Mouse (Mus musculus) kidney, adult 11 months (tissue): ENCODE results near the gene Smarcd2.

Source experiments
- DNase-seq: peaks from one replicate; pipeline ENCODE4 v3.0.0; 2022

Smarcd2 gene

DNA sequence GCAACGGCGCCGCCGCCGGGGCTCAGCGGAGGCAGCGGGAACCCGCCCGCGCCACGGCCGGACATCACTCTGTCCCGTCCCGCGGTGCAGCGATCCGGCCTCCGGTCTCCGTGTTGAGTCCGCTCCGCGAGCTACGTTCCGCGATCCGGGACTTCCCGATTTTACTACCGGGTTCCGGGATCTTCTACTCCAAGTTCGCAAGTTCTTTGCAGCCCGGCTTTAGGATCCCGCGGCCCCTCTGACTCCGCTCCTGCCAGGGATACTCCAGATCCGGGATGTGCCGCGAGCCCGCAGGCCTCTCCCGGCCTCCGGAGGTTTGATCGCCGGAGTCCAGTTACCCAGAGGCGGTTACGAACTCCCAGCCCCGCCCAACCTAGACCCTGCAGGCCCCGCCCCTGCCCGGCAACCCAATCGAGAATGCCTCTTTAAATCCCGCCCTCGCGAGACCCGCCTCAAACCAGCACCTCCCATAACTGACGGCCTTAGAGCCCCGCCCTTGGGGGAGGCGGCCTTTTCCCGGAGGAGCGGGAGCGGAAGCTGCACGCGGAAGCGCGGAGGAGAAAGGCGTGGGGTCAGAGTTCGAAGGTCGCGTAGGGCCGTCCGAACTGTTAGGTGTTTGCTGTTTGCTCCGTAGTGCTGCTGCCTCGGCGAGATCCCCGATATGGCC is at the start of gene Smarcd2:
TSS of gene Smarcd2 (minus strand) at position 329 of the 667 bp plus-strand sequence.
- peak; percentile 100 for DNase-seq

DNA sequence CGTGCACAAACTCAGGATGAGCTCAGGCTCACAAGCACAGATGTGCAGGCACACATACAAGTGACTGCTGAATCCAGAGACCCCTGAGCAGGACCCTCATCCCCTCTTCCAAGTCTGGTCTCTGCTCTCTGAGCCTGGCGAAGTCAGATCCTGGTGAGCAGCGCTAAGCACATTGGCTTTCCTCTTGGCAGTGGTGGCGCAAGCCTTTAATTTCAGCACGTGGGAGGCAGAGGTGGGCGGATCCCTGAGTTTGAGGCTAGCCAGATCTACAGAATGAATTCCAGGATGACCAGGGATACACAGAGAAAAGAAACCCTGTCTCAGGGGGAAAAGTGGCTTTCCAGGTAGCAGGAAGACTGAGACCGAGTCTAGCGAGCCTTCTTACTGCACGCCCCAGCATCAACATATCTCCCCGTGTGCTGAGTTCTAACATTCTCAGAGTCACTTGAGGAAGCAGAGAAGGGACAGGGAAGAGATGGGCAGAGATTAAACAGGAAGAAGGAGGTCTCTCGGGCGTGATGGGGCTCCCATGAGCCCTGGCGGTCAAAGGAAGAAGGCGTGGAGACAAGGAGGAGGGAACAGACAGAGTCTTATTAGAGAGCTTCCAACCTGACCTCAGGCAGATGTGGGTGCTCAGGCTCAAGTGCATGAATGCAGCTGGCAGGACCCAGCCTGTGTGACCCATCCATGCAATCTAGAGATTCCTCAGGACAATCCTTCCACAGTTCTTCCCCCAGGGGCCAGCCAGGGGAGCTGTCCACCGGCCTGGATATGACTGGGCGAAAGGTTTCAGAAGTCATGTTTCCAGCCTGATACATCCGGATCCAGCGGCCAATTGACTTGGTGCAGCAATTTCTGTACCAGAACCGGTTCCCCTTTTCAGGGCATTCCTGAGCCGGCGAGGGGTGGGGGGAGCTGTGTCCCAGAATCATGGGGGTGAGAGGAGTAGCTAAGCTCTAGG is 45.9 kb upstream of the Smarcd2 start:
- DNase-seq, result no peak

DNA sequence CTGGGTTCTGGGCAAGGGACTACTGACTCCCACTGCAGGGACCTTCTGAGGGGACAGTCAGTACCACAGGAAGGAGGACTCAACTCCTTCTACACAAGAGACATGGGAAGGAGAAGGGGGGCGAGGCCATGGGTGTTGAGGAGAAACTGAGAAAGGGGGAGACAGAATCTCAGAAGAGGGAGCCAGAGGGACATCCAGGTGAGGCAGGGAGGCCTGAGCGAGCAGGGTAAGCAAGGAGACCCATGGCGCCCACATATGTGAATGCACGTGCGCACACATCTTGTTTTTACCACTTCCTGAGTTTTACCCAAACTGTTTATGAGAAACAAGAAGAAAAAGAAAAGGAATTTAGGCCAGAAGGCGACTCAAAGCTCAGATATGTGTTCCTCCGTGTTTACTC is 45.0 kb upstream of the Smarcd2 start:
- no peak for DNase-seq

DNA sequence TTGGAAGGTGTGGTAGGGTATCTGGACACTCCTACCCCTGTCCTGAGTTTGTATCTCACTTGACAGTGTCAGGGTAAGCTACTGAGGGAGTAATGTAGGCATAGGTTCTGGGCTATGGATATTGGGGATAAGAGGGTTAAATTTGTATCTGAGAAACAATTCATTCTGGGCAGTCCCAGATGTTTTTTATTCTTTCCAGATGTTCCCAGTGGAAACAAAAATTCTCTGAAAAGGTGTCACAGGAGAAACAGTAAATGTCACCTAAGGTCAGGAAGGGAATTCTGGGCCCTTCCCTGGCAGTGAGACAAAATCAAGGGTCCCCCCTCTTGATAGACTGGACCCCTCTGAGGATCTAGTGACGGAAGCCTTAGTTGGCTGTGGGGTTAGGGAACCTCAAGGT is 43.6 kb upstream of the Smarcd2 start:
- no peak for DNase-seq

DNA sequence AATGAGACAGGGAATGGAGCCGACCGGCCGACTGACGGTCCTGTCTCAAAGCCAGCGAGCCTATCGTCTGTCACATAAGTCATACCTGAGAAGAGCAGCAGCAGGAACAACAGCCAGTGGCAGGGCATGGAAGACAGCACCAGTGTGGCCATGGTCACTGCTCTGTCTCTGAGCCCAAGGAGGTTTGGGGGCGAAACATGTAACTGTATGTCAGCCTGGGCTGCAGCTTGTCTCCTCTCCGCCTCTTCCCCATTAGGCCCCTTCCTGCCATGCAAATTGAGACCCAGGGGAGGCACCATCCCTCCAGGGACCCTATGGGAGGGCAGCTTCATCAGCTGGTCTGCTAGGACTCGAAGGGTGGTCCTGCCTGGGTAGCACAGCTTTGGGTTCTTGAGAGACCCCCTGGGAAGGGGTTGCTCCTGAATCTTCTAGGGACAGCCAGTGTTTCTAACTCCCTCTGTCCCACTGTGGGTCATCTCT is 41.6 kb upstream of the Smarcd2 start, which contains the start of gene Cd79b:
TSS of gene Cd79b (minus strand) at position 430 of the 480 bp plus-strand sequence.
- no peak for DNase-seq

DNA sequence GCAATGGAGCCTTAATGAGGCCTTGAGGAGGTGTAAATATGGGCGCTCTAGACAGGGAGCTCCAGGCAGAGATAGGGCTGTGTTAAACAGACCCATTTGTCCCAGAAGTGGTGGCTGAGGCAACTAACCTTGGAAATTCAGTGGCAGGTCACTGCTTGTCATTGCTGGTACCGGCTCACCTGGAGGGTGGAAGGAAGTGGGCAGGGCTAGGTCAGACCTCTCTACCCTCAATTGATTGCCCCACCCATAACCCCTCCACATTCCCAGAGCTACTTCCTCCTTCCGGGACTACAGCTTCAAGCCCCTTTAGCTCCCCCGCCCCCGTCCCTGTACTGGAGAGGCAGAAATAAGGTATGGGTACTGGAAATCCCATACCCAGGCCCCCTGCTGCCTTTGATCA is 40.8 kb upstream of the Smarcd2 start:
- no peak for DNase-seq

DNA sequence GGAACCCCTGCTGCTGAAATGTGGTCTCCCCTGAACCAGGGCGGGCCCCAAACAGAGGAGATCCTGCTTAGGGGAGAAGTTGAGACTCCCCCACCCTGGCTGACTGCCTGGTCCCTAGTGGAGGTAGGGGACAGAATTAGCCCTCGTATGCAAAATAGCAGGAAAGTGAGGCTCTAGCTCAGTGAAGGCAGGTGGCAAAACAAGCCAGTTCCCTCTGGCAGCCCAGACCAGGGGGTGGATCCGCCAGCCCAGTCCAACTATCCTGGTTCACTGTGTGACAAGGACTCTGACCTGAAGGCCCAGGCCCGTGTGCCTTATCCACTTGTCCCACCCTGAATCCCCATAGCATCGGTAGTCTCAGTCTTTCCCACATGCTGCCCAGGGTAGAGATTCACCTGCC is 37.4 kb upstream of the Smarcd2 start:
- no peak for DNase-seq

DNA sequence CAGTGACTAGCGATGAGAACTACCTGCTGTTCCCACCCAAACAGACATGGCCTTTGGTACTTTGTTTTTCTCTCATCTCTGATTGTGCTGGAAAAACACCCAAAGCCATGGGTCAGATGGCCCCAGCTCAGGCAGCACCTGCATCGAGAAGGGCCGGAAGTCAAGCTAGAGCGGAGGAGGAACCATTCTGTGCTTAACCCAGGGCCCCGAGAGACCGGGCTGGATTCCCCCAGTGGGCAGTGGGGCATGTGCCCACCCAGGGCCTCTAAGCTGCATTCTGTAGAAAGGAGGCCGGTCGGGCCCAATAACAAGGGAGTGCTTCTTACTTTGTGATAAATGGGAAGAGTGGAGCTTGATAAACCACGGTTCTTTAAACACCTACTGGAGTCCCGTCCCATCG is 35.4 kb upstream of the Smarcd2 start:
- no peak for DNase-seq

DNA sequence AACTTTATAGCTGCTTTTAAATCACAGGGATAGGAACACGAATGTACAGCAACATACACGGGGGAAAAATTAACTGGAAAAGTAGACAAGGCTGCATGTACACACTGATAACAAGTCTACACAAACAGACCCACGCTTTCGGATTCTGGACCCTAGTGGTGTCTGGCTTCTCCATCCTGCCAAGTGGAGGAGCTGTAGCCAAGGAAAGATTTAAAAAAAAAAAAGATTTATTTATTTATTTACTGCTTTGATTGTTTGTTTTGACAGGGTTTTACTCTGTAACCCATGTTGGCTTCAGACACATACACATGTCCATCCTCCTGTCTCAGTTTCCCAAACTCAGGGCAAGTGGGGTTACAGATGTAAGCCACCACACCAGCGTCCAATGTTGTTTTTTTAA is 34.7 kb upstream of the Smarcd2 start:
- no peak for DNase-seq

DNA sequence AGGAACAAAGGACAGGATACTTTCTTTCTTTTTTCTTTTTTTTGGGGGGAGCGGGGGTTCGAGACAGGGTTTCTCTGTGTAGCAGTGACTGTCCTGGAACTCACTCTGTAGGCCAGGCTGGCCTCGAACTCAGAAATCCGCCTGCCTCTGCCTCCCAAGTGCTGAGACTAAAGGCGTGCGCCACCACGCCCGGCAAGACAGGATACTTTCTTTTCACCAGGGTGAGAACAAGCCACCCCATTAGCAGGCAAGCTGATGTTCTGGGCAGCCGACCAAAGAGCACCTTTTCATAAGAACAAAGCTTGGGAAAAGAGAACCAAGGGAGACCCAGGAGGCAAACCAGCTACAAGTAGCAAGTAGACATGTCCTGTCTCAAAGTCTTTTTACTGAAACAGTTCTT is 34.0 kb upstream of the Smarcd2 start:
- DNase-seq, result no peak

DNA sequence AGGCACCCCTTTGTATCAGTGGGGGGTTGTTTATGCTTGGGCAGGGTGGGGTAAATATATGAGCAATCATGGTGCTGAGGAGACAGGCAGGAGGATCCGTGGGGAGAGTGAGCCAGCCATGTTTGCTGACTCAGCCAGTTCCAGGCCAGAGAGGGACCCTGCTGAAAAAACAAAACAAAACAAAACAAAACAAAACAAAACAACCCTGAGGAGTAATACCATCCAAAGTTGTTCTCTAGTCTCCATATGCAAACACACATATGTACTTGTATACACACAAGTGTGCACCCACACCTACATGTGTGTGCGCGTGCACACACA is 33.3 kb upstream of the Smarcd2 start:
- DNase-seq, result no peak

DNA sequence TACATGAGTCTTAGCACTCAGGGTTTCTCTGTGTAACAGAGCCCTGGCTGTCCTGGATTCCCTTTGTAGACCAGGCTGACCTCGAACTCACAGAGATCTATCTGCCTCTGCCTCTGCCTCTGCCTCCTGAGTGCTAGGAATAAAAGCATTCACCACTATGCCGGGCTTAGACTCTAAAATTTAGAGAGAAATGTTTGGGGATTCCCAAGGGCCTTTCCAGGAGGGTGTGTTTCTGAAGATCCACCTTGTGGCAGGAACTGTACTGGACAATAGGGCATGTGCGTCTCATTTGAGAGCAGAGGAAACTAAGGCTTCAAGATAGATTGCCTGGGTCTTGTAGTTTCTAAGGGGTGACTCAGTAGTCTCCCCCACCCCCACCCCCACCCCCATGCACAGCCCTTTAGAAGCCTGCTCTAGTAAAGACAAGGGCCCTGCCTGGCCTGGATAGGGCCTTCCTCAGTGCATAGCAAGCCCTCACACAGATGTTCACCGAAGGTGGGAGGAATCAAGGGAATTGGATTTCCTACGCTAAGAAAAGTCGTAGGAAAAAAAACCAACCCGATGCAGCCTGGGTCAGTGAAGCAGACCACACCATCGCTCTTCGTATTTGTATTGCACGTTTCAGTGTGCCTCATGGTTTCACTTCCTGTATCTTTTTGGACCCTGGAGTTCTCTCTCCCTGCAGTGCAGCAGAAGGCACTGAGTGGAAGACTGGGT is 32.7 kb upstream of the Smarcd2 start:
- DNase-seq, result no peak

DNA sequence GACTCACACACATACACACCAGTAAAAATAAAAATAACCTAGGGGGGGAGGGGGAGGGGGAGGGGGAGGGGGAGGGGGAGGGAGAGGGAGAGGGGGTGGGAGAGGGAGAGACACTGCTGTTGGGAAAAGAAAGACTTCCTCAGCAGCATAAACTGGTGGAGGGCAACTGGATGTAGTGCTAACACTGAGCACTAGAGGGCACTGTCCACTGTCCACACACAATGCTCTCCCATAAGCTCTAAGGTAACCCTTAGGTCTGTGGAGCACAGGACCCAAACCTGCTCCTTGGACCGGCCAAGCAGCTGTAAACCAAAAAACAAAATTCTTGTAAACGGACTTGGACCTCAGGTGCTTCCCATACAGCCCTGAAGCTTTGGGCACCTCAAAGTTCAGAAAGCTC is 29.9 kb upstream of the Smarcd2 start:
- peak; percentile 31 for DNase-seq

DNA sequence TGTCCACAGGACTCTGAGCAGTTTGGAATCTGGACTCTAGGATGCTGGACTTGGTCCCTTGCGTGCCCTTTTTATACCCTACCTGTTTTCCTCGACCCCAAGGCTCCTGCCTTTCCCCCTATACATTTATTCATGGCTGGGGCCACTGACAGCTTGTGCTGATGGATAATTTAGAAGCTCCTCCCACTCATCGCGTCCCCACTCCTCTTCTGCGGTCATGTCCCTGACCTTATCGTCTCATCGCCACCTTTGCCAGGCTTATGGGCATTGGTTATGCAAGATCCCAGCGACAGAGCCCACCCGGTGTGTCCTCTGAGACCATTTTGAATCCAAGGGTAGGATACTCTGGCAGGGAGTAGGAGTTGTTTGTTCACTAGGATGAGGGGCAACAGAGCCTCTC is 29.0 kb upstream of the Smarcd2 start, which contains the start of gene Gh:
TSS of gene Gh (minus strand) at position 101 of the 400 bp plus-strand sequence.
- DNase-seq, result no peak

DNA sequence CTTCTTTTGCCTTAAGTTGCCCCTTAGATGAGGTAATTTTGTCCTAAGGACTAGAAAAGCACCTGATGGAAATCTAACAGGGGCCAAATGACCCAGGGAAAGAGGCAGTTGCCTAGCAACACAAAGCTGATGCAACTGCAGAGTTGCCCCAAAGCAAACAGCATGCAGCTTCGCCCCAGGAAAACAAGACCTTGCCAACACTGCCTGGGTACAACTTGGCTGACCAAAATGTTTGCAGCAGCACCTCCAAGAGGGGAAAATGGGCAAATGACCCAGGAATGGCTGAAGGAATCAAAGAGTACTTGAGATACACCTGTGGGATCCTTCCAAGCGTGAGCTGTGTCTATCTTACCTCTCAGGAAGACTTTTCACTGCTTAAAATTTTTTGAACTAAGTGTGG is 19.1 kb upstream of the Smarcd2 start:
- DNase-seq, result no peak

DNA sequence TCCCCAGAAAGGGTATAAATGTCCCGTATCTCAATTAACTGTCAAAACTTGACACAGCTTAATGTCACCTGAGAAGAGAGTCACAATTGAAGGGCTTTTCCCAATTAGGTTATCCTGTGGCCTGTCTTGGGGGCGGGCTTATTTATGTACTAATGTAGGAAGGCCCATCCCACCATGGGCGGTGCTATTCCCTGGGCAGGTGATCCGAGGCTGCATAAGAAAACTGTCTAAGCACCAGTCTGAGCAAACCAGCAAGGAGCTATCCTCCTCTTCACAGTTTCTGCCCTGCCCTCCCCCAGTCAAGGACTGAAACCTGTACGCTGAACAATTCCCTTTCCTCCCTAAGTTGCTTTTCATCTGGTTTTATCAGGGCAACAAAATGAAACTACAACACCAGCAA is 17.6 kb upstream of the Smarcd2 start:
- DNase-seq, result no peak

DNA sequence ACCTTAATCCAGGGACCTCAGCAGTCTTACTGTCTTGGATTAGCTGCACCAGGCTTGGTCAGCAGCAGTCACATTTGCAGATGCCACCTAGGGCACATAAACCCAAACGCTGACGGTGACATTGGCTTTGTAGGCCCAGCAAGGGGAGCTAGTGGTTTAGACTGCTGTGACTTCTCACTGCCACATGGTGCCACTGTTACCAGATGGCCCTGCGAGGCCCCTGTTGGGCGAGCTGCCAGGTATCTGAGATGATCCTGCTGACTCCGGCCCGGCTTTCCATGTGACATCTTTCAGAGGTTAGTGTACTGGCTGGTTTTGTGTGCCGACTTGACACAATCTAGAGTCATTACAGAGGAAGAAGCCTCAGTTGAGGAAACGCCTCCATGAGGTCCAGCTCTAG is 16.6 kb upstream of the Smarcd2 start:
- DNase-seq, result peak; percentile 52

DNA sequence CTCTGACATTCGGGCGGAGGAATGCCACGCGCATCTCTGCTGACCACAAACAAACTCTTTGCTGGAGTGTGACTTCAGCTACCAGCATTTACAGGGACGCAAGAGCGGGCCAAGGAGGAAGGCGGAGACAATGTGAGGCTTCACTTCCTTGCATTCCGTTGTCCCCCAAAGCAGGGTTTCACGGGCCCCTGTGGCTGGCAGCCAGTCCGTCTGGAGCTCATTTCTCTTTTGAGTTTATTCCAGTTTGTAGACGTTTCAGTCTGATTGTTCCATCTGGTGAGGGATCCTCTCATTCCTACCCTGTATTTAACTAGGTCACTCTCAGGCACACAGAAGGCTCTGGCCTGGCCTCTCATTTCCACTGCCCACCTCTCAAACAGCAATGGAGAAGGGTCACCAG is 14.2 kb upstream of the Smarcd2 start:
- no peak for DNase-seq

DNA sequence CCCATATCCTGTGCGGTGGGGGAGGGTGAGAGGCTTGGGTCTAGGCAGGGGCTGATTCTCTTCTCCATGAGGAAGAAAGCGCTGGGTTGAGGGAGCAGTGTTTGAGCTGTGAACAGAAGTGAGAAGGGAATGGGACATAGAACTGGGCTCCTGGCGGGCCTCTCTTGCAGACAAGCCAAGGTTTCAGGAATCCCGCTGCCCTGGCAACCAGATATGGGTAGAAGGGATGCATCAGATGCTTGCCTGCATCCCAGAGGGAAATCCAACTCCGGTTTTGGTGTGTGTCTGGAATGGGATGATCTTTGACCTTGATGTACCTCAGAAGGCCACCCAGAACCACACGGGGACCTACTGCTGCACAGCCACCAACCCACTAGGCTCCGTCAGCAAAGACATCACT is 13.4 kb upstream of the Smarcd2 start:
- no peak for DNase-seq

DNA sequence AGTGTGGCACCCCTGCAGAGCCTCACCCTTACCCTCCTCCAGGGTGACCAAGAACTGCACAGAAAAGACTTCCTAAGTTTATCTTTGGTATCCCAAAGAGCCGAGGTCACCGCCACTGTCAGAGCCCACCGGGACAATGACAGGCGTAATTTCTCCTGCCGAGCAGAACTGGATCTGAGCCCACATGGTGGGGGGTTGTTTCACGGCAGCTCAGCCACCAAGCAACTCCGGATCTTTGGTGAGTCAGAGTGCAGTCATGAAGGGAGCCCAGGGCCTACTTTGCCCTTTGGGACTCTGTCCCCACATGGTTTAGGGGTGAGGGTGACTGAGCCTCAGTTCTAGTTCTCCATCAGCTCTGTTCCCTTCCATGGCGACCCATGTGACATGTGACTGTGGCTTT is 11.4 kb upstream of the Smarcd2 start:
- DNase-seq, result no peak

DNA sequence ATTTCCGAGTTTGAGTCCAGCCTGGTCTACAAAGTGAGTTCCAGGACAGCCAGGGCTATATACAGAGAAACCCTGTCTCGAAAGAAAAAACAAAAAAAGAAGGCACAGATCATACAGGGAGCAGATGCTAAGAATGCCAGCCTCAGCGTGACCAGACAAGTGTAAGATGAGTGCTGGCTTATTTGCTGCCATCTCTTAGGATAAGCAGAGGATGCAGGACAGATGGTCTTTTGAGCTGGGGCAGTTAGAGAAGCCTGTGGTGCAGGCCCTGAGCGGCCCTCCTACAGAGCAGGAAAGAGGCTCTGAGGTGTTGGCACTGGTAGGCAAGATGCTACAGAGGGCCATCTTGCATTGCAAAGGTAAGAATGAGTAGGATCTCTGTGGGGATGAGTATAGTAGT is 10.6 kb upstream of the Smarcd2 start:
- no peak for DNase-seq

DNA sequence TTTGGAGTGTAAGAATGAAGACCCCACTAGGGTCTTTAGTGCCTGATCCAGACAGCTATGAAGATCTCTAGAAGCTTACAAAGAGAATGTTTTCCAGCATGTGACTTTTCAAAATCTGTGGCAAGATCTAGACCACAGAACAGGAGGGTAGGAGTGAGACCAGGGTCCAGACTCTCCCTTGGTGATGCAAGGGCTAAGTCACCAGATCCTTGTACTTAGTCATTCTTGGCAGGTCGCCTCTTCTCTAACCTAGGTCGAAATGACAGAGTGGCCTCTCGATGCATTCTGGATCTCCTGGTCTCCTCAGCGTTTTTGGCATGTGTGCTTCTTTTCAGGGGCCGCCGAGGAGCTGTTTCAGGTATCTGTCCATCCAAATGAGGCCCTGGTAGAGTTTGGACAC is 9.7 kb upstream of the Smarcd2 start:
- DNase-seq, result no peak

DNA sequence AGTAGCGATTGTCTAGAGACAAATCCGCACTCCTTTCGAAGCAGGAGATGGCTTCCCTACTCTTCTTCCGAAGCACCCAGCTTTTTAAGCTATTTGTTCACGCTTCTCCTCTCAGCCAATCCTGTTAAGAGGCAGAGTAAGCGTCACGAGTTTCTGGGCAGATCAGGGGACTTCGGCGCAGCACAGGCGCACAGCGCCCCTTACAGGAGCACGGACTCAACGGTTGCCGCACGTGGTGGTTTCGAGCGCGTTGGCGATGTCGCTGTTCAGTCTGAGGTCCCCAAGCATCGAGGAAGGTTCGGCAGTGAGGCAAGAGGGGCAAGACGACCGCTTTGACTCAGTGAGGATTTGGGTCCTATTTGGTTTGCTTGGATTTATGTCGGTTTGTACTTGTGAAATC is 3.7 kb upstream of the Smarcd2 start, which contains the start of gene Tcam1:
TSS of gene Tcam1 (plus strand) at position 219 of the 400 bp plus-strand sequence.
- peak; percentile 90 for DNase-seq
